15 mouse cellular contexts compared by ENCODE assay signal in the genomic region with DNA sequence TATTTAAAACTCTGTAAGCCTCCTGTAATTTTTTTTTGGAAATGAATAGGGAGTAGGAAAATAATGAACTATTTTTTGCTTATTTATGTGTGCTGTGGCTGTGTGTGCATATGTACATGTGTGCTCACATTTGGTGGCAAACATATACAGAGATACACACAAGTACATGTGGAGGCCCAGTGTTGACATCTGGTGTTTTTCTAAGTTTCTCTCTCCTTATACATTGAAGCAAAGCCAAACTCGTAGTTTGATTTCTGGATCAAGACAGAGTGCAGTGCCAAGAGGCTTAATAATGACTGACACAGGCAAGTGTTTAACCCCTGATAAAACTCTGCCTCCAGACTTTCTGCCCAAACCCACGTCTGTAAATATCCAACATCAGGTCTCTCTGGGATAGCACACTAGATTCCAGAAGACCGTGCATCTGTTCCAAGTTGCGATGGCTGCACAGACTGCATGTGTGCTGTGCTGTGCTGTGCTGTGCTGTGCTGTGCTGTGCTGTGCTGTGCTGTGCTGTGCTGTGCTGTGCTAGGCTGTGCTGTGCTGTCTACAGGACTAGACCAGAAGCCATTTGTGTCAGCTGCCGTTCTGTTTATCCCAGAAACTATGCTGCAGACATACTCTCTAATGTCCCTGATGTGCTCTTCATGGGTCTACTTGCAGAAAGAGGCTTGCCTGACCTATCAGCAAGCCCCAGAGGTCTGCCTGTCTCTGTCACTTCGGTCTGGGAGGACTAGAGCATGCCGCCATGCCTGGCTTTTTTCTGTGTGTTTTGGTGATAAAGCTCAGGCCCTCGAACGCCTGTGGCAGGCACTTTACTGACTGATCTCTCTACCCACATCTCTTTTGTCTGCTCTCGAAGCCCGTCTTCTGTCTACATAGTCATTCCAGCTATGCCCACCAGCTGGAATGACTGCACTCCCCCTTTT.
DNase-seq lines count a peak whose midpoint lies in the region; ATAC-seq lines count a peak whose summit lies in the region.
"Had no signal": no experiment of that assay in that cellular context is flagged by ENCODE, and none has a peak within 500 bp of the region (broad histone marks: within the 10 kb centered on the region; RNA-seq: fewer than 3 reads in every experiment).

No protein-coding gene starts in this region.

- no peaks in the 10 kb centered on the region for H3K27me3 ChIP-seq in heart, embryonic 10.5 days (ENCODE audit: insufficient read depth, poor library complexity, severe bottlenecking)
- H3K27me3 ChIP-seq in lung, embryonic 15.5 days: no peaks in the 10 kb centered on the region
- no peaks in the 10 kb centered on the region for H3K27me3 ChIP-seq in embryonic facial prominence, embryonic 15.5 days
- H3K27me3 ChIP-seq: neural tube, embryonic 12.5 days had no signal

- peaks cover 52% of the 10 kb centered on the region for H3K4me1 ChIP-seq in heart, embryonic 10.5 days
- peaks cover 37% of the 10 kb centered on the region for H3K4me1 ChIP-seq in lung, embryonic 15.5 days
- H3K4me1 ChIP-seq in embryonic facial prominence, embryonic 15.5 days: peaks cover 21% of the 10 kb centered on the region

- ATAC-seq in lung, embryonic 15.5 days (ENCODE audit: borderline replicate concordance, extremely low read depth, low FRiP score, low TSS enrichment): no peak
- ATAC-seq in embryonic facial prominence, embryonic 15.5 days (ENCODE audit: insufficient number of reproducible peaks, low FRiP score, low TSS enrichment, low read depth): no peak; the same call in 1 of the 2 replicates
- ATAC-seq in megakaryocyte-erythroid progenitor cell, adult 5-6 weeks (replicated peaks; ENCODE audit: low FRiP score, low TSS enrichment, poor library complexity, severe bottlenecking): peak; percentile 72
- ATAC-seq: activated CD4-positive, CD25-positive, alpha-beta regulatory T cell, adult 4 months; intestine, embryonic 16.5 days had no signal

- peak overlapping the region; percentile 62 for H3K27ac ChIP-seq in heart, embryonic 10.5 days
- peak overlapping the region; percentile 15; the same call in 1 of the 2 replicates for H3K27ac ChIP-seq in lung, embryonic 15.5 days
- H3K27ac ChIP-seq in embryonic facial prominence, embryonic 15.5 days (replicated peaks): peak overlapping the region; percentile 40; the same call in 1 of the 2 replicates
- H3K27ac ChIP-seq: neural tube, embryonic 12.5 days had no signal

- H3K36me3 ChIP-seq in heart, embryonic 10.5 days: peaks cover 2% of the 10 kb centered on the region; the same call in 1 of the 2 replicates
- no peaks in the 10 kb centered on the region for H3K36me3 ChIP-seq in lung, embryonic 15.5 days
- no peaks in the 10 kb centered on the region for H3K36me3 ChIP-seq in embryonic facial prominence, embryonic 15.5 days
- H3K36me3 ChIP-seq: neural tube, embryonic 12.5 days had no signal

- no peak for DNase-seq in heart, embryonic 10.5 days (ENCODE audit: low spot score)
- DNase-seq in heart, postnatal 36 days: no peak
- DNase-seq in lung, postnatal 36 days: no peak
- DNase-seq in T-cell, adult 2 months (ENCODE audit: low spot score): no peak
- DNase-seq: cerebellum, adult 18-20 months; gastrocnemius, postnatal 14 days; heart, postnatal 10 days; kidney, postnatal 14 days; left cerebral cortex, postnatal 4 days had no signal

- H3K4me3 ChIP-seq in heart, embryonic 10.5 days: no peak overlapping the region
- H3K4me3 ChIP-seq in lung, embryonic 15.5 days: no peak overlapping the region
- H3K4me3 ChIP-seq in embryonic facial prominence, embryonic 15.5 days (replicated peaks): no peak overlapping the region
- H3K4me3 ChIP-seq: neural tube, embryonic 12.5 days had no signal

- no peaks in the 10 kb centered on the region for H3K9me3 ChIP-seq in heart, embryonic 10.5 days
- no peaks in the 10 kb centered on the region for H3K9me3 ChIP-seq in lung, embryonic 15.5 days
- no peaks in the 10 kb centered on the region for H3K9me3 ChIP-seq in embryonic facial prominence, embryonic 15.5 days (replicated peaks)
- H3K9me3 ChIP-seq: neural tube, embryonic 12.5 days had no signal

- H3K4me2 ChIP-seq in lung, embryonic 15.5 days: no peak overlapping the region
- no peak overlapping the region for H3K4me2 ChIP-seq in embryonic facial prominence, embryonic 15.5 days (replicated peaks)
- H3K4me2 ChIP-seq: neural tube, embryonic 12.5 days had no signal

- WGBS in heart, embryonic 10.5 days: 30% methylated on average over 11 of the region's 11 CpGs
- WGBS in lung, embryonic 15.5 days: 50% methylated on average over 11 of the region's 11 CpGs
- WGBS in embryonic facial prominence, embryonic 15.5 days: 65% methylated on average over 11 of the region's 11 CpGs

- no peak overlapping the region for H3K9ac ChIP-seq in lung, embryonic 15.5 days
- H3K9ac ChIP-seq in embryonic facial prominence, embryonic 15.5 days: no peak overlapping the region
- H3K9ac ChIP-seq: neural tube, embryonic 12.5 days had no signal

- intact Hi-C loops in heart, postnatal 36 days (cut with DNase I): no loop called here
